Mouse (Mus musculus) hindbrain, embryonic 11.5 days (tissue): ENCODE results near the gene Slc46a3. TPM values are rescaled to one million over a fixed set of nuclear protein-coding genes. Genes with fewer than 3 reads are reported as not detected.
A peak's percentile ranks its signal among the peaks of the same experiment; 100 is the strongest.
"Not testable (repeated sequence)": the region's sequence is repeated elsewhere in the genome, so short reads cannot be mapped to it uniquely, and the experiment has no call there.

Experiments used
- ATAC-seq: fragments of 200-750 bp; cut with Nextera tagmentation; 2 replicates; pipeline ENCODE4 v1.8.0; 2017; ENCODE audit warnings: mild to moderate bottlenecking, moderate TSS enrichment, moderate library complexity; ENCODE audit not compliant: low FRiP score
- DNase-seq: peaks from one replicate; pipeline ENCODE4 v3.0.0-alpha.2; 2015; ENCODE audit warnings: low spot score
- H3K27ac ChIP-seq: fragments of 300-500 bp; sonication (generic); 2 replicates; pipeline ENCODE4 v1.5.1; 2014; ENCODE audit warnings: mild to moderate bottlenecking, low read depth, low read length
- H3K27me3 ChIP-seq: fragments of 300-500 bp; sonication (generic); 2 replicates; pipeline ENCODE4 v1.6.1; 2014; ENCODE audit warnings: mild to moderate bottlenecking, low read length, moderate library complexity, mixed read lengths; ENCODE audit not compliant: control insufficient read depth, insufficient read depth
- H3K36me3 ChIP-seq: fragments of 300-500 bp; sonication (generic); 2 replicates; pipeline ENCODE4 v1.6.1; 2014; ENCODE audit warnings: mild to moderate bottlenecking, low read length, moderate library complexity, mixed read lengths; ENCODE audit not compliant: control insufficient read depth, insufficient read depth
- H3K4me1 ChIP-seq: fragments of 300-500 bp; sonication (generic); replicated peaks from 2 replicates; pipeline ENCODE4 v1.6.1; 2014; ENCODE audit warnings: low read length, mixed read lengths; ENCODE audit not compliant: control insufficient read depth, insufficient read depth
- H3K4me2 ChIP-seq: fragments of 300-500 bp; sonication (generic); replicated peaks from 2 replicates; pipeline ENCODE4 v1.6.1; 2014; ENCODE audit warnings: mild to moderate bottlenecking, low read depth, low read length
- H3K4me3 ChIP-seq: fragments of 300-500 bp; sonication (generic); 2 replicates; pipeline ENCODE4 v1.5.1; 2014; ENCODE audit warnings: low read depth, low read length
- H3K9ac ChIP-seq: fragments of 300-500 bp; sonication (generic); 2 replicates; pipeline ENCODE4 v1.6.1; 2014; ENCODE audit warnings: low read depth, low read length
- H3K9me3 ChIP-seq: fragments of 300-500 bp; sonication (generic); 2 replicates; pipeline ENCODE4 v1.6.1; 2016; ENCODE audit warnings: low read length; ENCODE audit not compliant: control insufficient read depth
- WGBS: fragments of 180-500 bp; shearing (Covaris S2); extraction: QIAGEN DNeasy Blood & Tissue Kit; methylation state at CpG from one replicate; pipeline ENCODE4 v1.1.7; 2014; 5-methylcytosine and 5-hydroxymethylcytosine counted together
- polyA plus RNA-seq: library from polyadenylated mRNA; unstranded; fragments of >200 nt; fragmentation: Nextera tagmentation; extraction: Ambion mirVana; gene quantifications from 2 replicates; pipeline ENCODE4 v1.2.1, GENCODE M21; 2014

Slc46a3 gene
- polyA plus RNA-seq, 1 experiment from 2014 or later, result 3.9 TPM

GRCm38 (mm10) chr5:147898968-147899549 is 4.4 kb upstream of the Slc46a3 start:
- Histone ChIP-seq H3K36me3 (no peaks in the 10 kb centered on the region), H3K27me3 (no peaks in the 10 kb centered on the region), H3K9me3 (no peaks in the 10 kb centered on the region), H3K4me1 (no peaks in the 10 kb centered on the region; the same call in 1 of the 2 replicates), H3K4me2 (no peak overlapping the region), H3K9ac (no peak overlapping the region), H3K4me3 (no peak overlapping the region), H3K27ac (no peak overlapping the region)
- ATAC-seq, result no peak
- 59% methylated on average over 4 of the region's 4 CpGs for WGBS
- no peak for DNase-seq

GRCm38 (mm10) chr5:147898254-147898653 is 3.6 kb upstream of the Slc46a3 start:
- no peak overlapping the region for H3K4me2 ChIP-seq
- H3K9ac ChIP-seq, result no peak overlapping the region
- H3K4me1 ChIP-seq, result no peaks in the 10 kb centered on the region; the same call in 1 of the 2 replicates
- no peaks in the 10 kb centered on the region for H3K9me3 ChIP-seq
- ATAC-seq (no peak), DNase-seq (no peak)
- H3K27ac ChIP-seq, result no peak overlapping the region
- no peaks in the 10 kb centered on the region for H3K27me3 ChIP-seq
- no peak overlapping the region for H3K4me3 ChIP-seq
- H3K36me3 ChIP-seq, result no peaks in the 10 kb centered on the region
- WGBS, result 84% methylated on average over 2 of the region's 2 CpGs

GRCm38 (mm10) chr5:147896501-147896900 is 1.9 kb upstream of the Slc46a3 start:
- H3K4me2 ChIP-seq, H3K9ac ChIP-seq, DNase-seq, H3K27me3 ChIP-seq, H3K36me3 ChIP-seq, H3K9me3 ChIP-seq, H3K4me3 ChIP-seq, H3K4me1 ChIP-seq, H3K27ac ChIP-seq, ATAC-seq: not testable (repeated sequence)
- WGBS, result 83% methylated on average over 4 of the region's 4 CpGs

- no peaks in the 10 kb centered on the region for H3K36me3 ChIP-seq
- no peak overlapping the region for H3K9ac ChIP-seq
- no peaks in the 10 kb centered on the region for H3K27me3 ChIP-seq
- ATAC-seq, result no peak
- H3K9me3 ChIP-seq, result no peaks in the 10 kb centered on the region
- peak overlapping the region; percentile 65 for H3K4me2 ChIP-seq
- no peaks in the 10 kb centered on the region; the same call in 1 of the 2 replicates for H3K4me1 ChIP-seq
- WGBS, result 26% methylated on average over 16 of the region's 16 CpGs
- no peak overlapping the region for H3K27ac ChIP-seq
- DNase-seq, result peak; percentile 20
- H3K4me3 ChIP-seq, result peak overlapping the region; percentile 55
Measured at GRCm38 (mm10) chr5:147895436-147896198, 1.0 kb upstream of the Slc46a3 start.

- Histone ChIP-seq H3K9me3 (no peaks in the 10 kb centered on the region), H3K27me3 (no peaks in the 10 kb centered on the region), H3K4me2 (peak overlapping the region; percentile 65), H3K9ac (peak overlapping the region; percentile 52), H3K4me3 (peak overlapping the region; percentile 55), H3K27ac (no peak overlapping the region), H3K36me3 (no peaks in the 10 kb centered on the region), H3K4me1 (no peaks in the 10 kb centered on the region; the same call in 1 of the 2 replicates)
- peak; percentile 37 for DNase-seq
- WGBS, result 2% methylated on average over 25 of the region's 25 CpGs
- peak; percentile 41; the same call in 1 of the 2 replicates for ATAC-seq
Measured at GRCm38 (mm10) chr5:147893766-147894454, 705 bp downstream of the Slc46a3 start.

- Histone ChIP-seq H3K4me1 (no peaks in the 10 kb centered on the region; the same call in 1 of the 2 replicates), H3K36me3 (no peaks in the 10 kb centered on the region), H3K9ac (no peak overlapping the region), H3K9me3 (no peaks in the 10 kb centered on the region), H3K27ac (no peak overlapping the region), H3K27me3 (no peaks in the 10 kb centered on the region), H3K4me2 (no peak overlapping the region), H3K4me3 (no peak overlapping the region)
- 6% methylated on average over 9 of the region's 9 CpGs for WGBS
- no peak for ATAC-seq
- peak; percentile 38 for DNase-seq
Measured at GRCm38 (mm10) chr5:147893143-147893542, 1.5 kb downstream of the Slc46a3 start.

- no peaks in the 10 kb centered on the region for H3K36me3 ChIP-seq
- DNase-seq, result no peak
- H3K9me3 ChIP-seq, result no peaks in the 10 kb centered on the region
- H3K4me3 ChIP-seq, result no peak overlapping the region
- no peak overlapping the region for H3K4me2 ChIP-seq
- H3K27ac ChIP-seq, result no peak overlapping the region
- no peak overlapping the region for H3K9ac ChIP-seq
- ATAC-seq, result no peak
- H3K4me1 ChIP-seq, result no peaks in the 10 kb centered on the region; the same call in 1 of the 2 replicates
- H3K27me3 ChIP-seq, result no peaks in the 10 kb centered on the region
- WGBS, result 22% methylated on average over 6 of the region's 6 CpGs
Measured at GRCm38 (mm10) chr5:147892735-147893134, 1.9 kb downstream of the Slc46a3 start.

- Histone ChIP-seq H3K9me3 (no peaks in the 10 kb centered on the region), H3K27ac (no peak overlapping the region), H3K9ac (no peak overlapping the region), H3K4me1 (no peaks in the 10 kb centered on the region), H3K27me3 (no peaks in the 10 kb centered on the region), H3K36me3 (no peaks in the 10 kb centered on the region), H3K4me2 (no peak overlapping the region), H3K4me3 (no peak overlapping the region)
- no peak for ATAC-seq
- WGBS, result 87% methylated on average over 10 of the region's 12 CpGs
- DNase-seq, result no peak
Measured at GRCm38 (mm10) chr5:147888313-147889297, 6.0 kb downstream of the Slc46a3 start.
